Mouse (Mus musculus) thymus, postnatal 36 days (tissue): Measurements from ENCODE around the gene Cldn9.

Experiments
- DNase-seq, 2 experiments: peaks; one replicate each; pipeline ENCODE4 v3.0.0; 2022; ENCODE audit warnings: mixed read lengths in 2 of 2

The Cldn9 gene

GRCm38 (mm10) chr17:23683856-23684672 lies at the start of gene Cldn9:
Cldn9 (minus strand) TSS chr17:23684026.
- DNase-seq, result no peak

- DNase-seq, result no peak
Measured at GRCm38 (mm10) chr17:23730441-23730840, 46.6 kb upstream of the Cldn9 start.

- no peak for DNase-seq
Measured at GRCm38 (mm10) chr17:23726758-23727142, 42.9 kb upstream of the Cldn9 start.

GRCm38 (mm10) chr17:23725999-23726757 lies 42.4 kb upstream of the Cldn9 start, which contains the start of gene Pkmyt1:
Pkmyt1 (plus strand) TSS chr17:23726336.
- DNase-seq, result peak; percentile 95 to 96

- DNase-seq, result no peak
Measured at GRCm38 (mm10) chr17:23725477-23725876, 41.7 kb upstream of the Cldn9 start.

- no peak for DNase-seq
Measured at GRCm38 (mm10) chr17:23722376-23723125, 38.7 kb upstream of the Cldn9 start, which contains the start of gene 1520401A03Rik. 1520401A03Rik (minus strand) TSS chr17:23722783.

- no peak for DNase-seq
Measured at GRCm38 (mm10) chr17:23721886-23722285, 38.1 kb upstream of the Cldn9 start.

- no peak for DNase-seq
Measured at GRCm38 (mm10) chr17:23719455-23719854, 35.6 kb upstream of the Cldn9 start.

GRCm38 (mm10) chr17:23717003-23717402 lies 33.2 kb upstream of the Cldn9 start:
- DNase-seq, result no peak

- DNase-seq, result peak; percentile 60 to 64
Measured at GRCm38 (mm10) chr17:23706212-23706611, 22.4 kb upstream of the Cldn9 start.

- no peak for DNase-seq
Measured at GRCm38 (mm10) chr17:23705525-23706104, 21.8 kb upstream of the Cldn9 start.

- DNase-seq, result no peak
Measured at GRCm38 (mm10) chr17:23704741-23705140, 20.9 kb upstream of the Cldn9 start.

- no peak for DNase-seq
Measured at GRCm38 (mm10) chr17:23703301-23703700, 19.5 kb upstream of the Cldn9 start.

- peak; percentile 78 to 82 for DNase-seq
Measured at GRCm38 (mm10) chr17:23700079-23700478, 16.3 kb upstream of the Cldn9 start.

- DNase-seq, result peak; percentile 12 to 29
Measured at GRCm38 (mm10) chr17:23699131-23700077, 15.6 kb upstream of the Cldn9 start.

- DNase-seq, result no peak
Measured at GRCm38 (mm10) chr17:23695801-23696200, 12.0 kb upstream of the Cldn9 start.

GRCm38 (mm10) chr17:23694491-23694890 lies 10.7 kb upstream of the Cldn9 start:
- no peak for DNase-seq

- DNase-seq, result no peak
Measured at GRCm38 (mm10) chr17:23683226-23683625, 600 bp downstream of the Cldn9 start.

- no peak for DNase-seq
Measured at GRCm38 (mm10) chr17:23682530-23682929, 1.3 kb downstream of the Cldn9 start.

GRCm38 (mm10) chr17:23682092-23682491 lies 1.7 kb downstream of the Cldn9 start:
- DNase-seq, result no peak

- no peak for DNase-seq
Measured at GRCm38 (mm10) chr17:23681086-23681485, 2.7 kb downstream of the Cldn9 start.
